Mouse (Mus musculus) lung, embryonic 14.5 days (tissue): ENCODE measurements around the gene Gtf2f1. TPM values are rescaled to one million over a fixed set of nuclear protein-coding genes. Genes with fewer than 3 reads are reported as not detected.

Experiments
- ATAC-seq: fragments of 200-750 bp; cut with Nextera tagmentation; 2 replicates; pipeline ENCODE4 v1.8.0; 2017; ENCODE audit warnings: mild to moderate bottlenecking, moderate TSS enrichment, moderate library complexity; ENCODE audit not compliant: insufficient read depth
- DNase-seq: peaks from one replicate; pipeline ENCODE4 v3.0.0-alpha.2; 2015
- H3K27ac ChIP-seq: fragments of 300-500 bp; sonication (generic); 2 replicates; pipeline ENCODE4 v1.5.1; 2014; ENCODE audit warnings: low read depth, mild to moderate bottlenecking, moderate library complexity
- H3K27me3 ChIP-seq: fragments of 300-500 bp; sonication (generic); 2 replicates; pipeline ENCODE4 v1.6.1; 2014; ENCODE audit warnings: low read length, control low read depth; ENCODE audit not compliant: insufficient read depth
- H3K36me3 ChIP-seq: fragments of 300-500 bp; sonication (generic); 2 replicates; pipeline ENCODE4 v1.6.1; 2014; ENCODE audit warnings: control low read depth; ENCODE audit not compliant: insufficient read depth
- H3K4me1 ChIP-seq: fragments of 300-500 bp; sonication (generic); 2 replicates; pipeline ENCODE4 v1.6.1; 2014; ENCODE audit warnings: antibody characterized with exemption, control low read depth; ENCODE audit not compliant: insufficient read depth
- H3K4me2 ChIP-seq: fragments of 300-500 bp; sonication (generic); 2 replicates; pipeline ENCODE4 v1.6.1; 2014; ENCODE audit warnings: mild to moderate bottlenecking
- H3K4me3 ChIP-seq: fragments of 300-500 bp; sonication (generic); 2 replicates; pipeline ENCODE4 v1.5.1; 2014; ENCODE audit warnings: low read depth, low read length
- H3K9ac ChIP-seq: fragments of 300-500 bp; sonication (generic); 2 replicates; pipeline ENCODE4 v1.6.1; 2014
- H3K9me3 ChIP-seq: fragments of 300-500 bp; sonication (generic); 2 replicates; pipeline ENCODE4 v1.6.1; 2016; ENCODE audit warnings: low read depth, low read length, control low read depth
- CTCF ChIP-seq: IDR thresholded peaks from 2 replicates; pipeline ENCODE4 v1.5.1; 2016; ENCODE audit warnings: antibody characterized with exemption, low read depth
- WGBS: fragments of 180-500 bp; shearing (Covaris S2); extraction: QIAGEN DNeasy Blood & Tissue Kit; methylation state at CpG from one replicate; pipeline ENCODE4 v1.1.7; 2014; 5-methylcytosine and 5-hydroxymethylcytosine counted together
- polyA plus RNA-seq: library from polyadenylated mRNA; unstranded; fragments of >200 nt; fragmentation: Nextera tagmentation; extraction: Ambion mirVana; gene quantifications from 2 replicates; pipeline ENCODE4 v1.2.1, GENCODE M21; 2014

The Gtf2f1 gene
- polyA plus RNA-seq, 1 experiment from 2014 or later: 60.2 TPM

DNA sequence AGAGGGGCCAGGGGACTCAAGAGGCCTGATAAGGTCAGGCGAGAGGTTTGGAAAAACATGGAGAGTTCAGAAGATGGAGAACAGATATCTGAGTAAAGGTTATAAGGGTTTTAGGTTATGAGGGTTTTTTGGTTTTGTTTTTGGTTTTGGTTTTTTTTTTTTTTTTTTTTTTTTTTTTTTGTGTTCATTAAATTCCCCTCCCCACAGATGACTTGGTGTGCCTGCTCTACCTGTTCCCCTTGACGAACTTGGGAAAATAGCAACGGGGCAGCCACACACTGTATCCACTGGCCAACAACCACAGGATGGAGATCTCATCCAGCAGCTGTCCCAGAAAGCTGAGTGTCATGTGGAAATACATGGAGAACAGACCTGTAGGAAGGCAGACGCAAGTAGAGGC is 52.4 kb downstream of the Gtf2f1 start:
- 63% methylated on average over 4 of the region's 4 CpGs for WGBS
- no peak for ATAC-seq
- no peak for TF ChIP-seq CTCF
- H3K27me3 ChIP-seq: no peaks in the 10 kb centered on the region
- no peak overlapping the region for H3K4me3 ChIP-seq
- H3K9ac ChIP-seq: no peak overlapping the region
- H3K4me1 ChIP-seq: no peaks in the 10 kb centered on the region
- no peak for DNase-seq
- H3K36me3 ChIP-seq: no peaks in the 10 kb centered on the region
- no peak overlapping the region for H3K4me2 ChIP-seq
- H3K9me3 ChIP-seq: no peaks in the 10 kb centered on the region
- no peak overlapping the region for H3K27ac ChIP-seq

GRCm38 (mm10) chr17:56957763-56958429 is 53.2 kb downstream of the Gtf2f1 start:
- DNase-seq: peak; percentile 33
- Histone ChIP-seq H3K4me2 (no peak overlapping the region), H3K36me3 (no peaks in the 10 kb centered on the region), H3K4me3 (no peak overlapping the region), H3K27ac (no peak overlapping the region), H3K4me1 (no peaks in the 10 kb centered on the region), H3K9me3 (no peaks in the 10 kb centered on the region), H3K9ac (no peak overlapping the region), H3K27me3 (no peaks in the 10 kb centered on the region)
- WGBS: 26% methylated on average over 11 of the region's 11 CpGs
- TF ChIP-seq CTCF: no peak; the same call in 1 of the 2 replicates
- peak; percentile 82 for ATAC-seq

DNA sequence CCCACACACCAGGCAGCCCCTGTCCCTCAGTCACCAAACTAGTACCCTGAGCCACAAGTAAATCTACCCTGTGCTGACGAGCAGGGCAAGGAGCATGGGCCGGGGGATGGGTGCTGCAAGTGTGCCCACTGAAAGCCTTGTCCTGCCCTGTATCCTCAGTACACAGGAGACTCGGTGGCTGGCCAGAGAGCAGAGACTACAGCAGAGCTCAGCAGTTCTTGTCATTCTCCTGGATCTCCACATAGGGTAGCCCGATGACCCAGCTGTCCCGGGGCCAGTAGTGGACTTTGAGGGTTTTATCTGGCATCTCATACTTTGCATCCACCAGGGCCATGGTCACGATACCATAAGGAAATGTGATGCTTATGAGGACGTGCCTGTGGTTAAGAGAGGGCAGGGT is 56.2 kb downstream of the Gtf2f1 start:
- Histone ChIP-seq H3K27ac (no peak overlapping the region), H3K36me3 (no peaks in the 10 kb centered on the region), H3K27me3 (no peaks in the 10 kb centered on the region), H3K4me2 (no peak overlapping the region), H3K9me3 (no peaks in the 10 kb centered on the region), H3K4me1 (no peaks in the 10 kb centered on the region), H3K9ac (no peak overlapping the region), H3K4me3 (no peak overlapping the region)
- DNase-seq (no peak), ATAC-seq (no peak)
- no peak for TF ChIP-seq CTCF
- 77% methylated on average over 7 of the region's 7 CpGs for WGBS

Other genes with a start within 250 kb of the Gtf2f1 start
- gene Dus3l, start 246.5 kb downstream of the Gtf2f1 start, polyA plus RNA-seq: 40.5 and 42.3 TPM in 2 replicates
- gene Prr22, start 241.0 kb downstream of the Gtf2f1 start, polyA plus RNA-seq: 1.2 and 1.4 TPM in 2 replicates
- 4.3 and 4.8 TPM in 2 replicates for gene Rfx2, start 180.3 kb downstream of the Gtf2f1 start, polyA plus RNA-seq
- gene Acsbg2, start 136.8 kb downstream of the Gtf2f1 start, polyA plus RNA-seq: not detected in 2 replicates
- gene 1700061G19Rik, start 135.8 kb downstream of the Gtf2f1 start, polyA plus RNA-seq: 0.34 and 0.45 TPM in 2 replicates
- gene Mllt1, start 75.9 kb downstream of the Gtf2f1 start, polyA plus RNA-seq: 31.4 and 39.3 TPM in 2 replicates
- gene Acer1, start 29.2 kb downstream of the Gtf2f1 start, polyA plus RNA-seq: not detected in 2 replicates
- gene Clpp, start 21.0 kb downstream of the Gtf2f1 start, polyA plus RNA-seq: 146 and 158 TPM in 2 replicates
- gene Alkbh7, start 13.9 kb downstream of the Gtf2f1 start, polyA plus RNA-seq: 39.0 and 39.8 TPM in 2 replicates
- 0.46 and 1.0 TPM in 2 replicates for gene Pspn, start 11.3 kb downstream of the Gtf2f1 start, polyA plus RNA-seq
- 0.16 TPM in 1 of 2 replicates, not detected in the other for gene Gm17949, start 181 bp upstream of the Gtf2f1 start, polyA plus RNA-seq
- 60.8 and 69.4 TPM in 2 replicates for gene Khsrp, start 20.2 kb upstream of the Gtf2f1 start, polyA plus RNA-seq
- 0.15 and 0.16 TPM in 2 replicates for gene Slc25a41, start 30.4 kb upstream of the Gtf2f1 start, polyA plus RNA-seq
- gene Crb3, start 47.8 kb upstream of the Gtf2f1 start, polyA plus RNA-seq: 38.6 and 41.3 TPM in 2 replicates
- gene Slc25a23, start 48.6 kb upstream of the Gtf2f1 start, polyA plus RNA-seq: 8.4 and 10.3 TPM in 2 replicates
- gene Dennd1c, start 67.2 kb upstream of the Gtf2f1 start, polyA plus RNA-seq: 3.4 and 4.6 TPM in 2 replicates
- gene Tubb4a, start 76.5 kb upstream of the Gtf2f1 start, polyA plus RNA-seq: 20.3 and 22.9 TPM in 2 replicates
- 8.1 and 8.5 TPM in 2 replicates for gene Tnfsf9, start 94.0 kb upstream of the Gtf2f1 start, polyA plus RNA-seq
- not detected in 2 replicates for gene Cd70, start 138.5 kb upstream of the Gtf2f1 start, polyA plus RNA-seq
- 0.16 and 0.46 TPM in 2 replicates for gene Tnfsf14, start 182.9 kb upstream of the Gtf2f1 start, polyA plus RNA-seq
- gene C3, start 216.8 kb upstream of the Gtf2f1 start, polyA plus RNA-seq: 0.64 and 0.67 TPM in 2 replicates
- gene Gpr108, start 237.2 kb upstream of the Gtf2f1 start, polyA plus RNA-seq: 30.8 and 33.9 TPM in 2 replicates
- 39.9 and 40.3 TPM in 2 replicates for gene Trip10, start 238.2 kb upstream of the Gtf2f1 start, polyA plus RNA-seq